Mouse (Mus musculus): ENCODE measurements around the gene Twnk.

DNA sequence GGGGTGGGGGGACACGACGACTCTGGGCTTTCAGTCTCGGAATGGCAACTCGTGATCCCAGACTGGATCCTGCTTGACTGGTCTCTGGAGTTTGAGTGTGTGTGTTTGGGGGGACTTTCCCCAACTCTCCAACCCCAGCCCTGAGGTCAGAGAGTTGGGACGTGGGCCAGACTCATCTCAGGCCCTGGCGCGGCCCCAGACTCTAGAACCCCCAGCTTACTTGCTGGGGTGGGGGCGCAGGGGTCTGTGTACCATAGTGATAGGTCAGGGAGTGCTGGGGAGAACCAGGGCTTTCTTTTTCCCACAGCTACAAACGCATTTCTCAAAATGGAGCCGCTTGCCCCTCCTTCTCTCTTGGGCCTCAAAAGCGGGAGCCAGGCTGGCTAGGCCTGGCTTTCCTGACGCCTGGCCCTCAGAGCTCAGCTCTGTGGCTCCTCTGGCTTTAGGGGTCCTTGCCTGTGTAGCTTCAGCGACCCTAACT lies 12.9 kb downstream of the Twnk start:
- no peak for TF ChIP-seq CTCF (IDR thresholded peaks at IDR 0.05; ENCODE audit: insufficient read depth, low read length)
- no peak for TF ChIP-seq POLR2A (IDR thresholded peaks at IDR 0.05; ENCODE audit: borderline replicate concordance, extremely low read depth, low read depth, low read length)
